Mouse (Mus musculus): ENCODE data around the gene Ece1.
A peak's percentile ranks its signal among the peaks of the same experiment; 100 is the strongest.

Gene Ece1

GRCm38 (mm10) chr4:137919116-137919515 lies 57.1 kb downstream of the Ece1 start:
- peak; percentile 78 for DNase-seq

- DNase-seq, result no peak
Measured at GRCm38 (mm10) chr4:137920005-137920404, 58.0 kb downstream of the Ece1 start.

- DNase-seq, result no peak
Measured at GRCm38 (mm10) chr4:137920500-137920961, 58.5 kb downstream of the Ece1 start.

GRCm38 (mm10) chr4:137921510-137921909 lies 59.5 kb downstream of the Ece1 start:
- no peak for DNase-seq

- no peak for DNase-seq
Measured at GRCm38 (mm10) chr4:137923052-137923451, 61.0 kb downstream of the Ece1 start.

- no peak for DNase-seq
Measured at GRCm38 (mm10) chr4:137925176-137925575, 63.1 kb downstream of the Ece1 start.

GRCm38 (mm10) chr4:137926161-137926560 lies 64.1 kb downstream of the Ece1 start:
- DNase-seq, result peak; percentile 61

GRCm38 (mm10) chr4:137927136-137927535 lies 65.1 kb downstream of the Ece1 start:
- DNase-seq, result no peak

- DNase-seq, result no peak
Measured at GRCm38 (mm10) chr4:137927741-137928535, 65.9 kb downstream of the Ece1 start.

- no peak for DNase-seq
Measured at GRCm38 (mm10) chr4:137928813-137929212, 66.8 kb downstream of the Ece1 start.

GRCm38 (mm10) chr4:137929341-137930016 lies 67.4 kb downstream of the Ece1 start:
- no peak for DNase-seq

GRCm38 (mm10) chr4:137930500-137931008 lies 68.5 kb downstream of the Ece1 start:
- no peak for DNase-seq

GRCm38 (mm10) chr4:137931009-137931757 lies 69.1 kb downstream of the Ece1 start:
- no peak for DNase-seq

- DNase-seq, result no peak
Measured at GRCm38 (mm10) chr4:137932554-137933178, 70.6 kb downstream of the Ece1 start.

- DNase-seq, result no peak
Measured at GRCm38 (mm10) chr4:137933328-137933727, 71.3 kb downstream of the Ece1 start.

- no peak for DNase-seq
Measured at GRCm38 (mm10) chr4:137936134-137936533, 74.1 kb downstream of the Ece1 start.

- peak; percentile 90 for DNase-seq
Measured at GRCm38 (mm10) chr4:137940061-137940460, 78.0 kb downstream of the Ece1 start.

GRCm38 (mm10) chr4:137941131-137941844 lies 79.3 kb downstream of the Ece1 start:
- DNase-seq, result no peak

- DNase-seq, result peak; percentile 88
Measured at GRCm38 (mm10) chr4:137941871-137942781, 80.1 kb downstream of the Ece1 start.

GRCm38 (mm10) chr4:137942782-137943486 lies 80.9 kb downstream of the Ece1 start:
- peak; percentile 69 for DNase-seq
